In the genomic region with DNA sequence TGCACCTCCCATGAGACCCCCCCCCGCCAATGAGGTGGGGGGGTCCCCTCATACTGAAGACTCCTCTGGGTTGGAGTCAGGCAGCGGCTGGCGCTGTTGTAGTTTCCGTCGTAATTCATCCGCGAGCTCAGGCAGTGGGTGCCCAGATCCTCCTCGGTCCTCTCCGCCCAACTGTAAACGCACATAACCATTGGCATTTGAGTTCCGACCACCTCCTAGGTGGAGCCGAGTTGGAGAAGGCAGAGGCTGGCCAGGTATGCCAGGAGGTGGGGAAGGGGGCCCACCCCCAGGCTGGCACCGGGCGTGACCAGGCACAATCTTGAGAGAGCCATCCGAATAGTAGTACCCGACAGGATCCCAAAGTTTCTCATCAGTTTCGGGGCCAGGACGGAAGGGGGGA, we compare ENCODE assay signal across 22 mouse cellular contexts. TPM values are rescaled to one million over a fixed set of nuclear protein-coding genes. Genes with fewer than 3 reads are reported as not detected.
DNase-seq lines count a peak whose midpoint lies in the region; ATAC-seq lines count a peak whose summit lies in the region.
"Had no signal": no experiment of that assay in that cellular context is flagged by ENCODE, and none has a peak within 500 bp of the region (broad histone marks: within the 10 kb centered on the region; RNA-seq: fewer than 3 reads in every experiment).

No protein-coding gene starts in this region.

- DNase-seq in lung, adult 18-20 months, result no peak
- DNase-seq in embryo, embryonic 10.5 days (ENCODE audit: low spot score), result no peak
- DNase-seq in left cerebral cortex, postnatal 4 days, result no peak
- DNase-seq: adrenal gland, postnatal 36 days; gastrocnemius, postnatal 10 days; lung, postnatal 4 days; midbrain, embryonic 14.5 days; thymus, adult 18-20 months had no signal

- peak overlapping the region; percentile 51; the same call in 1 of the 2 replicates for H3K9ac ChIP-seq in hindbrain, embryonic 13.5 days
- no peak overlapping the region for H3K9ac ChIP-seq in hindbrain, embryonic 16.5 days (ENCODE audit: low read depth, low read length)
- peak overlapping the region; percentile 11; the same call in 1 of the 2 replicates for H3K9ac ChIP-seq in lung, embryonic 16.5 days (ENCODE audit: low read length)
- H3K9ac ChIP-seq in embryonic facial prominence, embryonic 13.5 days, result peak overlapping the region; percentile 55
- 0 out of 2 replicates have a peak overlapping the region, but pooled peaks have one; percentile 28 for H3K9ac ChIP-seq in limb, embryonic 12.5 days (replicated peaks)
- H3K9ac ChIP-seq: liver, embryonic 14.5 days had no signal

- H3K36me3 ChIP-seq in hindbrain, embryonic 13.5 days, result peaks cover 66% of the 10 kb centered on the region
- peaks cover 37% of the 10 kb centered on the region for H3K36me3 ChIP-seq in hindbrain, embryonic 16.5 days (ENCODE audit: control insufficient read depth, insufficient read depth, low read length)
- peaks cover 53% of the 10 kb centered on the region for H3K36me3 ChIP-seq in lung, embryonic 16.5 days (ENCODE audit: control insufficient read depth, insufficient read depth, low read length)
- peaks cover 65% of the 10 kb centered on the region for H3K36me3 ChIP-seq in embryonic facial prominence, embryonic 13.5 days
- peaks cover 63% of the 10 kb centered on the region for H3K36me3 ChIP-seq in limb, embryonic 12.5 days

- no peak overlapping the region for H3K27ac ChIP-seq in hindbrain, embryonic 13.5 days
- H3K27ac ChIP-seq in hindbrain, embryonic 16.5 days (ENCODE audit: low read depth, low read length), result no peak overlapping the region
- H3K27ac ChIP-seq in lung, embryonic 16.5 days (ENCODE audit: low read length), result peak overlapping the region; percentile 10; the same call in 1 of the 2 replicates
- H3K27ac ChIP-seq in embryonic facial prominence, embryonic 13.5 days, result peak overlapping the region; percentile 89
- peak overlapping the region; percentile 46; the same call in 1 of the 2 replicates for H3K27ac ChIP-seq in limb, embryonic 12.5 days
- H3K27ac ChIP-seq: forebrain, embryonic 10.5 days; liver, embryonic 14.5 days had no signal

- H3K4me1 ChIP-seq in hindbrain, embryonic 13.5 days (replicated peaks), result peaks cover 63% of the 10 kb centered on the region
- H3K4me1 ChIP-seq in hindbrain, embryonic 16.5 days (ENCODE audit: control insufficient read depth, insufficient read depth, low read depth, low read length), result peaks cover 25% of the 10 kb centered on the region
- peaks cover 31% of the 10 kb centered on the region for H3K4me1 ChIP-seq in lung, embryonic 16.5 days (replicated peaks; ENCODE audit: control insufficient read depth, insufficient read depth, low read length)
- H3K4me1 ChIP-seq in embryonic facial prominence, embryonic 13.5 days, result peaks cover 49% of the 10 kb centered on the region
- H3K4me1 ChIP-seq in limb, embryonic 12.5 days (replicated peaks), result peaks cover 46% of the 10 kb centered on the region

- intact Hi-C loops in left cerebral cortex, postnatal 4 days (cut with DNase I), result loop anchor here (5.0 kb wide), 1 partner anchor 143 kb away; the partner anchor contains the start of gene Cox5b

- no peaks in the 10 kb centered on the region for H3K9me3 ChIP-seq in hindbrain, embryonic 13.5 days
- no peaks in the 10 kb centered on the region for H3K9me3 ChIP-seq in hindbrain, embryonic 16.5 days (ENCODE audit: control insufficient read depth, low read length)
- H3K9me3 ChIP-seq in lung, embryonic 16.5 days (ENCODE audit: control insufficient read depth, low read length), result no peaks in the 10 kb centered on the region
- no peaks in the 10 kb centered on the region for H3K9me3 ChIP-seq in embryonic facial prominence, embryonic 13.5 days
- no peaks in the 10 kb centered on the region for H3K9me3 ChIP-seq in limb, embryonic 12.5 days
- H3K9me3 ChIP-seq: forebrain, embryonic 10.5 days; hindbrain, embryonic 12.5 days had no signal

- 0 out of 2 replicates have a peak overlapping the region, but pooled peaks have one; percentile 13 for H3K4me2 ChIP-seq in hindbrain, embryonic 13.5 days
- H3K4me2 ChIP-seq in hindbrain, embryonic 16.5 days (ENCODE audit: low read length), result no peak overlapping the region
- no peak overlapping the region for H3K4me2 ChIP-seq in lung, embryonic 16.5 days (ENCODE audit: low read depth, low read length)
- peak overlapping the region; percentile 24; the same call in 1 of the 2 replicates for H3K4me2 ChIP-seq in embryonic facial prominence, embryonic 13.5 days
- H3K4me2 ChIP-seq in limb, embryonic 12.5 days, result peak overlapping the region; percentile 3; the same call in 1 of the 2 replicates

- 87% methylated on average over 18 of the region's 18 CpGs for WGBS in hindbrain, embryonic 13.5 days
- 81% methylated on average over 18 of the region's 18 CpGs for WGBS in hindbrain, embryonic 16.5 days
- WGBS in lung, embryonic 16.5 days, result 73% methylated on average over 18 of the region's 18 CpGs
- 80% methylated on average over 18 of the region's 18 CpGs for WGBS in embryonic facial prominence, embryonic 13.5 days
- WGBS in limb, embryonic 12.5 days, result 81% methylated on average over 18 of the region's 18 CpGs

- no peaks in the 10 kb centered on the region for H3K27me3 ChIP-seq in hindbrain, embryonic 13.5 days
- no peaks in the 10 kb centered on the region for H3K27me3 ChIP-seq in hindbrain, embryonic 16.5 days (replicated peaks; ENCODE audit: control insufficient read depth, insufficient read depth, low read length)
- no peaks in the 10 kb centered on the region for H3K27me3 ChIP-seq in lung, embryonic 16.5 days (ENCODE audit: control insufficient read depth, insufficient read depth, low read depth, low read length)
- H3K27me3 ChIP-seq in embryonic facial prominence, embryonic 13.5 days, result no peaks in the 10 kb centered on the region
- H3K27me3 ChIP-seq in limb, embryonic 12.5 days, result no peaks in the 10 kb centered on the region
- H3K27me3 ChIP-seq: hindbrain, embryonic 12.5 days; Patski had no signal

- no peak for ATAC-seq in hindbrain, embryonic 13.5 days (ENCODE audit: low FRiP score)
- no peak for ATAC-seq in hindbrain, embryonic 16.5 days
- ATAC-seq in lung, embryonic 16.5 days (ENCODE audit: low read depth), result no peak
- no peak for ATAC-seq in embryonic facial prominence, embryonic 13.5 days (ENCODE audit: insufficient number of reproducible peaks, insufficient read depth, low FRiP score, low TSS enrichment, low read depth)
- ATAC-seq in limb, embryonic 12.5 days (ENCODE audit: insufficient number of reproducible peaks, insufficient read depth, low FRiP score, low TSS enrichment, low read depth), result no peak
- ATAC-seq: activated CD4-positive, CD25-positive, alpha-beta regulatory T cell, adult 4 months; intestine, embryonic 16.5 days; Patski had no signal

- H3K4me3 ChIP-seq in hindbrain, embryonic 13.5 days, result no peak overlapping the region
- no peak overlapping the region for H3K4me3 ChIP-seq in hindbrain, embryonic 16.5 days (ENCODE audit: low read length)
- no peak overlapping the region for H3K4me3 ChIP-seq in lung, embryonic 16.5 days (ENCODE audit: low read length)
- 0 out of 2 replicates have a peak overlapping the region, but pooled peaks have one; percentile 9 for H3K4me3 ChIP-seq in embryonic facial prominence, embryonic 13.5 days
- H3K4me3 ChIP-seq in limb, embryonic 12.5 days (replicated peaks), result 0 out of 2 replicates have a peak overlapping the region, but pooled peaks have one; percentile 2
- H3K4me3 ChIP-seq: forebrain, embryonic 10.5 days; hindbrain, embryonic 12.5 days had no signal

RNA-seq across cellular contexts. Expression of gene Ankrd39, which starts 2.2 kb away (rescaled TPM):
- 22.4 TPM in 2 replicates for polyA plus RNA-seq in hindbrain, embryonic 13.5 days (2015; fragmentation: Nextera tagmentation; extraction: Ambion mirVana)
- 31.0 and 33.8 TPM in 2 replicates for polyA plus RNA-seq in hindbrain, embryonic 16.5 days (2015; fragmentation: Nextera tagmentation; extraction: Ambion mirVana)
- 23.3 and 26.2 TPM in 2 replicates for polyA plus RNA-seq in lung, embryonic 16.5 days (2015; fragmentation: Nextera tagmentation; extraction: Ambion mirVana)
- polyA plus RNA-seq in embryonic facial prominence, embryonic 13.5 days (2015; fragmentation: Nextera tagmentation; extraction: Ambion mirVana), result 27.3 and 28.6 TPM in 2 replicates
- polyA plus RNA-seq in limb, embryonic 12.5 days (2016; fragmentation: Nextera tagmentation; extraction: Ambion mirVana), result 24.1 and 26.8 TPM in 2 replicates
- total RNA-seq in left cerebral cortex, postnatal 4 days (2021), result 10 to 100 TPM; 13.4 to 15.1 TPM

RNA-seq across cellular contexts. Expression of gene Sema4c, which starts 8.7 kb away (rescaled TPM):
- polyA plus RNA-seq in hindbrain, embryonic 13.5 days (2015; fragmentation: Nextera tagmentation; extraction: Ambion mirVana), result 28.3 and 31.8 TPM in 2 replicates
- polyA plus RNA-seq in hindbrain, embryonic 16.5 days (2015; fragmentation: Nextera tagmentation; extraction: Ambion mirVana), result 19.1 and 21.2 TPM in 2 replicates
- polyA plus RNA-seq in lung, embryonic 16.5 days (2015; fragmentation: Nextera tagmentation; extraction: Ambion mirVana), result 14.4 and 14.8 TPM in 2 replicates
- polyA plus RNA-seq in embryonic facial prominence, embryonic 13.5 days (2015; fragmentation: Nextera tagmentation; extraction: Ambion mirVana), result 22.5 and 24.2 TPM in 2 replicates
- 34.1 and 35.3 TPM in 2 replicates for polyA plus RNA-seq in limb, embryonic 12.5 days (2016; fragmentation: Nextera tagmentation; extraction: Ambion mirVana)
- total RNA-seq in left cerebral cortex, postnatal 4 days (2021), result 10 to 100 TPM; 60.5 to 65.4 TPM

RNA-seq across cellular contexts. Expression of gene Gm42417, which starts 10.3 kb away (rescaled TPM):
- 0.43 TPM in 1 of 2 replicates, not detected in the other for polyA plus RNA-seq in hindbrain, embryonic 13.5 days (2015; fragmentation: Nextera tagmentation; extraction: Ambion mirVana)
- 0.30 and 0.57 TPM in 2 replicates for polyA plus RNA-seq in hindbrain, embryonic 16.5 days (2015; fragmentation: Nextera tagmentation; extraction: Ambion mirVana)
- 0.29 TPM in 1 of 2 replicates, not detected in the other for polyA plus RNA-seq in lung, embryonic 16.5 days (2015; fragmentation: Nextera tagmentation; extraction: Ambion mirVana)
- polyA plus RNA-seq in embryonic facial prominence, embryonic 13.5 days (2015; fragmentation: Nextera tagmentation; extraction: Ambion mirVana), result not detected in 2 replicates
- polyA plus RNA-seq in limb, embryonic 12.5 days (2016; fragmentation: Nextera tagmentation; extraction: Ambion mirVana), result 0.67 and 0.74 TPM in 2 replicates
- not detected for total RNA-seq in left cerebral cortex, postnatal 4 days (2021)
- total RNA-seq: left cerebral cortex, postnatal 14 days had no signal
- polyA plus RNA-seq: embryonic facial prominence, embryonic 11.5 days; forebrain, embryonic 10.5 days; heart, postnatal 0 days; hindbrain, embryonic 12.5 days; liver, embryonic 14.5 days; midbrain, embryonic 14.5 days had no signal

RNA-seq across cellular contexts. Expression of gene Ankrd23, which starts 12.8 kb away (rescaled TPM):
- 16.3 and 19.5 TPM in 2 replicates for polyA plus RNA-seq in hindbrain, embryonic 13.5 days (2015; fragmentation: Nextera tagmentation; extraction: Ambion mirVana)
- polyA plus RNA-seq in hindbrain, embryonic 16.5 days (2015; fragmentation: Nextera tagmentation; extraction: Ambion mirVana), result 12.2 and 19.8 TPM in 2 replicates
- 17.9 and 20.0 TPM in 2 replicates for polyA plus RNA-seq in lung, embryonic 16.5 days (2015; fragmentation: Nextera tagmentation; extraction: Ambion mirVana)
- polyA plus RNA-seq in embryonic facial prominence, embryonic 13.5 days (2015; fragmentation: Nextera tagmentation; extraction: Ambion mirVana), result 23.7 and 24.1 TPM in 2 replicates
- 18.5 and 19.0 TPM in 2 replicates for polyA plus RNA-seq in limb, embryonic 12.5 days (2016; fragmentation: Nextera tagmentation; extraction: Ambion mirVana)
- 1 to 10 TPM; 8.3 to 8.6 TPM for total RNA-seq in left cerebral cortex, postnatal 4 days (2021)

RNA-seq across cellular contexts. Expression of gene Cnnm3, which starts 37.8 kb away (rescaled TPM):
- polyA plus RNA-seq in hindbrain, embryonic 13.5 days (2015; fragmentation: Nextera tagmentation; extraction: Ambion mirVana), result 4.2 and 5.1 TPM in 2 replicates
- 4.3 and 5.0 TPM in 2 replicates for polyA plus RNA-seq in hindbrain, embryonic 16.5 days (2015; fragmentation: Nextera tagmentation; extraction: Ambion mirVana)
- polyA plus RNA-seq in lung, embryonic 16.5 days (2015; fragmentation: Nextera tagmentation; extraction: Ambion mirVana), result 3.5 and 4.4 TPM in 2 replicates
- polyA plus RNA-seq in embryonic facial prominence, embryonic 13.5 days (2015; fragmentation: Nextera tagmentation; extraction: Ambion mirVana), result 3.4 and 3.8 TPM in 2 replicates
- polyA plus RNA-seq in limb, embryonic 12.5 days (2016; fragmentation: Nextera tagmentation; extraction: Ambion mirVana), result 4.4 and 5.9 TPM in 2 replicates
- total RNA-seq in left cerebral cortex, postnatal 4 days (2021), result 10 to 100 TPM; 39.3 to 40.0 TPM

Comparison
In these comparisons a context has a peak if more than half of its experiments do, and no peak if none do; other contexts are left out.
1. H3K4me2 ChIP-seq: peak in hindbrain, embryonic 13.5 days (single experiment), embryonic facial prominence, embryonic 13.5 days (single experiment) and limb, embryonic 12.5 days (single experiment); none in hindbrain, embryonic 16.5 days (single experiment) and lung, embryonic 16.5 days (single experiment).
2. H3K27ac ChIP-seq: peak in lung, embryonic 16.5 days (single experiment), embryonic facial prominence, embryonic 13.5 days (single experiment) and limb, embryonic 12.5 days (single experiment); none in hindbrain, embryonic 13.5 days (single experiment) and hindbrain, embryonic 16.5 days (single experiment).
3. H3K4me3 ChIP-seq: peak in embryonic facial prominence, embryonic 13.5 days (single experiment) and limb, embryonic 12.5 days (single experiment); none in hindbrain, embryonic 13.5 days (single experiment), hindbrain, embryonic 16.5 days (single experiment) and lung, embryonic 16.5 days (single experiment).